Mouse (Mus musculus) heart, adult 2 months (tissue): ENCODE measurements around the gene Kel. TPM values are rescaled to one million over a fixed set of nuclear protein-coding genes. Genes with fewer than 3 reads are reported as not detected.

Experiments
- DNase-seq, 2 experiments: peaks; one replicate each; pipeline ENCODE4 v3.0.0; 2021
- H3K27ac ChIP-seq: fragments of 200-600 bp; 2 replicates; pipeline ENCODE4 v1.8.1; 2022
- H3K27me3 ChIP-seq: fragments of 200-500 bp; 2 replicates; pipeline ENCODE4 v1.6.1; 2012; ENCODE audit warnings: mild to moderate bottlenecking, low read length, inconsistent platforms, mixed read lengths; ENCODE audit not compliant: control insufficient read depth, insufficient read depth
- H3K36me3 ChIP-seq: fragments of 200-500 bp; 2 replicates; pipeline ENCODE4 v1.6.1; 2012; ENCODE audit warnings: low read length, inconsistent platforms; ENCODE audit not compliant: control insufficient read depth, insufficient read depth
- H3K4me1 ChIP-seq: fragments of 200-500 bp; 2 replicates; pipeline ENCODE4 v1.6.1; 2011; ENCODE audit warnings: low read length; ENCODE audit not compliant: control insufficient read depth, insufficient read depth
- H3K4me3 ChIP-seq: fragments of 200-600 bp; 2 replicates; pipeline ENCODE4 v1.8.1; 2022
- H3K79me2 ChIP-seq: fragments of 200-500 bp; replicated peaks from 2 replicates; pipeline ENCODE4 v1.6.1; 2012; ENCODE audit warnings: mild to moderate bottlenecking, inconsistent platforms, low read length, moderate library complexity, mixed read lengths; ENCODE audit not compliant: control insufficient read depth, insufficient read depth
- H3K9ac ChIP-seq: fragments of 200-500 bp; 2 replicates; pipeline ENCODE4 v1.6.1; 2012; ENCODE audit warnings: low read depth, mild to moderate bottlenecking, control low read depth, inconsistent platforms, low read length, mixed read lengths
- CTCF ChIP-seq: fragments of 200-600 bp; IDR thresholded peaks from 2 replicates; pipeline ENCODE4 v1.8.1; 2022; ENCODE audit warnings: antibody characterized with exemption, mild to moderate bottlenecking, moderate library complexity
- EP300 ChIP-seq: fragments of 200-500 bp; IDR thresholded peaks from 2 replicates; pipeline ENCODE4 v1.6.1; 2011; ENCODE audit warnings: low read depth, low read length, control low read depth; ENCODE audit not compliant: insufficient read depth
- POLR2A ChIP-seq: fragments of 200-500 bp; IDR thresholded peaks from 2 replicates; pipeline ENCODE4 v1.6.1; 2011; ENCODE audit warnings: mild to moderate bottlenecking, low read depth, low read length, control low read depth; ENCODE audit not compliant: insufficient read depth
- WGBS: fragments of 180-500 bp; shearing (Covaris S2); methylation state at CpG from one replicate; pipeline ENCODE4 v1.1.7; 2018; 5-methylcytosine and 5-hydroxymethylcytosine counted together
- intact Hi-C: fragments of 180-260 bp; cut with DNase I; formaldehyde crosslinking; loops from one replicate; pipeline ENCODE4 v1.15.1; 2025
- polyA plus RNA-seq: library from polyadenylated mRNA; depleted of rRNA; stranded (reverse); fragments of >200 nt; gene quantifications from 2 replicates; pipeline ENCODE4 v1.2.3, GENCODE M21; 2012
- total RNA-seq, 2 experiments: library from RNA; stranded (reverse); gene quantifications; 2 replicates each; pipeline ENCODE4 v1.2.3; 2021

Gene Kel
- total and polyA plus RNA-seq, 3 experiments, result 0.16 to 0.27 TPM; not detected in 1

- no peak for DNase-seq
- Histone ChIP-seq H3K4me3 (no peak overlapping the region), H3K79me2 (no peaks in the 10 kb centered on the region), H3K4me1 (no peaks in the 10 kb centered on the region), H3K27ac (no peak overlapping the region), H3K36me3 (no peaks in the 10 kb centered on the region), H3K9ac (no peak overlapping the region), H3K27me3 (no peaks in the 10 kb centered on the region)
- intact Hi-C loops, result no loop called here
- 40% methylated on average over 5 of the region's 5 CpGs for whole genome bisulfite sequencing
- TF ChIP-seq CTCF (no peak), EP300 (no peak), POLR2A (no peak)
These were observed 19.2 kb downstream of the Kel start for GRCm38 (mm10) chr6:41684911-41685310.

GRCm38 (mm10) chr6:41684131-41684530, 20.0 kb downstream of the Kel start, which contains the start of gene Llcfc1:
Llcfc1 (plus strand) TSS chr6:41684431.
- no peak for DNase-seq
- intact Hi-C loops, result no loop called here
- H3K27ac ChIP-seq, result no peak within 1 kb of the TSS

GRCm38 (mm10) chr6:41681656-41682055, 22.5 kb downstream of the Kel start:
- intact Hi-C loops, result no loop called here
- Histone ChIP-seq H3K9ac (no peak overlapping the region), H3K27me3 (no peaks in the 10 kb centered on the region), H3K27ac (no peak overlapping the region), H3K79me2 (no peaks in the 10 kb centered on the region), H3K4me3 (no peak overlapping the region), H3K36me3 (no peaks in the 10 kb centered on the region), H3K4me1 (no peaks in the 10 kb centered on the region)
- 78% methylated on average over 5 of the region's 5 CpGs for WGBS
- DNase-seq, result no peak
- no peak for TF ChIP-seq CTCF
- TF ChIP-seq POLR2A, result no peak
- TF ChIP-seq EP300, result no peak

More at GRCm38 (mm10) chr6:41684131-41684530, 20.0 kb downstream of the Kel start, which contains the start of gene Llcfc1:
- H3K36me3 ChIP-seq, result no peaks in the 10 kb centered on the region
- H3K27me3 ChIP-seq, result no peaks in the 10 kb centered on the region
- H3K4me3 ChIP-seq, result no peak within 1 kb of the TSS
- WGBS, result 59% methylated on average over 2 of the region's 2 CpGs
- H3K79me2 ChIP-seq, result no peaks in the 10 kb centered on the region
- no peak for TF ChIP-seq POLR2A
- TF ChIP-seq CTCF, result no peak
- no peak for TF ChIP-seq EP300
- no peak within 1 kb of the TSS for H3K9ac ChIP-seq
- H3K4me1 ChIP-seq, result no peaks in the 10 kb centered on the region

DNA sequence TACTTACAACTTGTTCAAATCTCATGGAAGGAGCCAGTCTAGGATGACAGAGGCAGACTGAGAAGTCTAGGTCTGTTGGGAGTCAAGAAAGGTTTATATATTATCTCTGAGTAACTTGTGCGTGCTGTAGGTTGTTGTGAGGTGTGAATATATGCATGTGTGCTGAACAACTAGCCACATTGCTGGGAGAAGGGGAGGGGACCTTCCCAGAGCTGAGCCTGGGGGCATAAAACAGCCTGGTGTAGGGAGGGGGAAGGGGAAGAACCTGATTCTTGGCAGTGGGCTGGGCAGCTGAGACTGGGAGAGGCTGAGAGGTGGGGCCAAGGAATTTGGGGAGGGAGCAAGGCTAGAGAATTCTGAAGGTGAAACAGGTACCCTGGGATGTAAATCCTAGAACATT, 23.5 kb downstream of the Kel start, which contains the start of gene Trpv5:
Gene Trpv5 (minus strand): TSS at position 101 of the 400 bp plus-strand sequence.
- Histone ChIP-seq H3K4me1 (no peaks in the 10 kb centered on the region), H3K79me2 (no peaks in the 10 kb centered on the region), H3K9ac (no peak within 1 kb of the TSS), H3K36me3 (no peaks in the 10 kb centered on the region), H3K27ac (no peak within 1 kb of the TSS), H3K27me3 (no peaks in the 10 kb centered on the region), H3K4me3 (no peak within 1 kb of the TSS)
- no peak for DNase-seq
- 55% methylated on average over 1 of the region's 1 CpGs for WGBS
- TF ChIP-seq CTCF, result no peak
- TF ChIP-seq EP300, result no peak
- no peak for TF ChIP-seq POLR2A
- intact Hi-C loops, result no loop called here

GRCm38 (mm10) chr6:41676530-41676929, 27.6 kb downstream of the Kel start:
- H3K4me3 ChIP-seq, result no peak overlapping the region
- TF ChIP-seq CTCF (no peak), EP300 (no peak), POLR2A (no peak)
- DNase-seq, result no peak
- intact Hi-C loops, result no loop called here
- H3K36me3 ChIP-seq, result no peaks in the 10 kb centered on the region
- no peak overlapping the region for H3K9ac ChIP-seq
- no peaks in the 10 kb centered on the region for H3K79me2 ChIP-seq
- no peaks in the 10 kb centered on the region for H3K4me1 ChIP-seq
- H3K27me3 ChIP-seq, result no peaks in the 10 kb centered on the region
- H3K27ac ChIP-seq, result no peak overlapping the region
- 79% methylated on average over 2 of the region's 2 CpGs for WGBS

- H3K79me2 ChIP-seq, result no peaks in the 10 kb centered on the region
- WGBS, result 38% methylated on average over 2 of the region's 2 CpGs
- H3K4me3 ChIP-seq, result no peak overlapping the region
- H3K9ac ChIP-seq, result no peak overlapping the region
- intact Hi-C loops, result no loop called here
- no peak for DNase-seq
- no peaks in the 10 kb centered on the region for H3K36me3 ChIP-seq
- no peaks in the 10 kb centered on the region for H3K27me3 ChIP-seq
- TF ChIP-seq EP300 (no peak), POLR2A (no peak), CTCF (peak; percentile 39)
- H3K4me1 ChIP-seq, result no peaks in the 10 kb centered on the region
- no peak overlapping the region for H3K27ac ChIP-seq
These were observed 41.8 kb downstream of the Kel start for GRCm38 (mm10) chr6:41662320-41662719.
